Mouse (Mus musculus) C2C12 (cell line): ENCODE results near the gene Gm28043. TPM values are rescaled to one million over a fixed set of nuclear protein-coding genes. Genes with fewer than 3 reads are reported as not detected.

Source experiments
- H3K27me3 ChIP-seq: one replicate; pipeline ENCODE4 v1.6.1; 2011; ENCODE audit not compliant: control insufficient read depth, insufficient read depth, insufficient read length
- H3K36me3 ChIP-seq: one replicate; pipeline ENCODE4 v1.6.1; 2011; ENCODE audit not compliant: control insufficient read depth, insufficient read depth
- H3K4me3 ChIP-seq: one replicate; pipeline ENCODE4 v1.5.1; 2011; ENCODE audit warnings: mild to moderate bottlenecking, control low read depth; ENCODE audit not compliant: poor library complexity, insufficient read depth, severe bottlenecking
- H3K79me2 ChIP-seq: one replicate; pipeline ENCODE4 v1.6.1; 2011; ENCODE audit not compliant: control insufficient read depth, insufficient read depth
- H3K79me3 ChIP-seq: one replicate; pipeline ENCODE4 v1.6.1; 2011; ENCODE audit warnings: low read depth, control low read depth
- H3ac ChIP-seq: one replicate; pipeline ENCODE3; 2011; ENCODE audit warnings: low read depth; ENCODE audit not compliant: control insufficient read depth, insufficient read length
- CEBPB ChIP-seq: IDR thresholded peaks from one replicate; pipeline ENCODE4 v1.6.1; 2011; ENCODE audit warnings: low read depth, mild to moderate bottlenecking, control low read depth, moderate library complexity
- CTCF ChIP-seq: IDR thresholded peaks from one replicate; pipeline ENCODE4 v1.5.1; 2011; ENCODE audit not compliant: control insufficient read depth, insufficient read depth, insufficient read length
- FOSL1 ChIP-seq: IDR thresholded peaks from one replicate; pipeline ENCODE4 v1.8.0; 2011; ENCODE audit warnings: mild to moderate bottlenecking, low read length; ENCODE audit not compliant: poor library complexity, insufficient read depth, severe bottlenecking
- MAX ChIP-seq: IDR thresholded peaks from one replicate; pipeline ENCODE4 v1.6.1; 2011; ENCODE audit warnings: mild to moderate bottlenecking, control low read depth
- MYOD1 ChIP-seq: IDR thresholded peaks from one replicate; pipeline ENCODE4 v1.6.1; 2011; ENCODE audit warnings: low read depth; ENCODE audit not compliant: control insufficient read depth, insufficient read length
- MYOG ChIP-seq: IDR thresholded peaks from one replicate; pipeline ENCODE4 v1.6.1; 2011; ENCODE audit not compliant: control insufficient read depth, insufficient read length; ENCODE audit errors: extremely low read depth
- USF1 ChIP-seq: IDR thresholded peaks from one replicate; pipeline ENCODE4 v1.6.1; 2011; ENCODE audit warnings: low read depth, mild to moderate bottlenecking, control low read depth, moderate library complexity
- polyA plus RNA-seq: library from polyadenylated mRNA; unstranded; fragments of >200 nt; fragmentation: generic; extraction: Trizol; gene quantifications from one replicate; pipeline ENCODE4 v1.2.1, GENCODE M21; 2012; ENCODE audit warnings: missing spikeins

The Gm28043 gene
- polyA plus RNA-seq, 1 experiment: 0.54 TPM

- H3ac ChIP-seq: no peak overlapping the region
- TF ChIP-seq MYOD1 (no peak), MAX (no peak), CTCF (no peak), USF1 (no peak), CEBPB (no peak), FOSL1 (no peak), MYOG (no peak)
- no peak overlapping the region for H3K4me3 ChIP-seq
- no peaks in the 10 kb centered on the region for H3K27me3 ChIP-seq
- H3K79me3 ChIP-seq: peaks cover 2% of the 10 kb centered on the region
- H3K36me3 ChIP-seq: peaks cover 68% of the 10 kb centered on the region
- no peaks in the 10 kb centered on the region for H3K79me2 ChIP-seq
Observed at GRCm38 (mm10) chr17:29629620-29630019, 14.9 kb downstream of the Gm28043 start.

GRCm38 (mm10) chr17:29632312-29632711 is 17.6 kb downstream of the Gm28043 start:
- no peaks in the 10 kb centered on the region for H3K79me3 ChIP-seq
- H3K4me3 ChIP-seq: no peak overlapping the region
- no peak overlapping the region for H3ac ChIP-seq
- H3K27me3 ChIP-seq: no peaks in the 10 kb centered on the region
- TF ChIP-seq MYOD1 (no peak), FOSL1 (no peak), CTCF (no peak), USF1 (no peak), MAX (no peak), CEBPB (no peak), MYOG (no peak)
- H3K36me3 ChIP-seq: peaks cover 70% of the 10 kb centered on the region
- H3K79me2 ChIP-seq: no peaks in the 10 kb centered on the region

GRCm38 (mm10) chr17:29635492-29635891 is 20.8 kb downstream of the Gm28043 start:
- no peaks in the 10 kb centered on the region for H3K79me2 ChIP-seq
- H3K4me3 ChIP-seq: no peak overlapping the region
- no peak overlapping the region for H3ac ChIP-seq
- TF ChIP-seq MYOG (no peak), CTCF (no peak), MAX (no peak), MYOD1 (no peak), CEBPB (no peak), USF1 (no peak)
- H3K36me3 ChIP-seq: peaks cover 72% of the 10 kb centered on the region
- H3K79me3 ChIP-seq: no peaks in the 10 kb centered on the region
- no peaks in the 10 kb centered on the region for H3K27me3 ChIP-seq

GRCm38 (mm10) chr17:29636118-29636517 is 21.4 kb downstream of the Gm28043 start:
- Histone ChIP-seq H3K79me2 (no peaks in the 10 kb centered on the region), H3K36me3 (peaks cover 74% of the 10 kb centered on the region), H3K4me3 (no peak overlapping the region), H3ac (no peak overlapping the region), H3K27me3 (no peaks in the 10 kb centered on the region), H3K79me3 (no peaks in the 10 kb centered on the region)
- TF ChIP-seq CTCF (no peak), FOSL1 (no peak), MAX (no peak), MYOD1 (no peak), USF1 (no peak), CEBPB (no peak), MYOG (no peak)

DNA sequence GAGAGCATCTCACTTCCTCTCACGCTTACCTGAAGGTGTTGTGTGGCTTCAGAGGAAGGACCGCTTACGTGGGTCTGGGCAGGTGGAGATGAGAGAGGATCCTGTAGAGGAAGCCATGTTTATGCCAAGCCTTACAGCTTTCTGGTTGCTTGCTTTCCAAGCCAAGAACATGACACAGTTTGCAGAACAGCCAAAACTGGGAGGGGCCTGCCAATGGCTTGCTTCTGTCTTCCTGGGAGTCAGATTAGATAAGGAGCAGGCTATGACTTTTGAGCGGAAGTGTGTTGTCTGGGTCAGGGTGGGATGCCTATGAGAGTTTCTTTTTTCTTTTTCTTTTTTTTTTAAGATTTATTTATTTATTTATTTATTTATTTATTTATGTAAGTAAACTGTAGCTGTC is 22.7 kb downstream of the Gm28043 start:
- Histone ChIP-seq H3K79me3 (no peaks in the 10 kb centered on the region), H3K4me3 (no peak overlapping the region), H3ac (no peak overlapping the region), H3K36me3 (peaks cover 69% of the 10 kb centered on the region), H3K79me2 (no peaks in the 10 kb centered on the region), H3K27me3 (no peaks in the 10 kb centered on the region)
- TF ChIP-seq CTCF (no peak), FOSL1 (no peak), MYOG (no peak), MYOD1 (no peak), USF1 (no peak), CEBPB (no peak), MAX (no peak)

DNA sequence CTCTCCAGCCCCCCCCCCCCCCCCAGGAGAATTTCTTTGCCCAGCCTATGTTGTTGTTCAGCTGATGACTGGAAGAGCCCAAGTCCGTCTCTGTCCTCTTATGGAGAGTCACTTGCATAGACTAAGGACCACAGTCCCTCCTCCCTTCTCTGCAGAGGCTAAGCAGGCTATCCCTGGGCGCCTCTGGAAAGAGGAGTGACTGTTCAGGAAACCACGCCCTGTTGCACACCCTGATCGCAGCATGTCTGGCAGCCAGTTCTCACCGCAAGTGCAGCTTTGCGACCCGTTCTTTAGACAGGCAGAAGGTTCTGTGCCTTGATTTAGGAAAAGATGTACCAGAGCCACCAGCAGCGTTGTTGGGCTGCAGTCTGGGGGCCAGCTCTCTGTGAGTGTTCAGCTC is 23.2 kb downstream of the Gm28043 start:
- H3K79me2 ChIP-seq: no peaks in the 10 kb centered on the region
- no peaks in the 10 kb centered on the region for H3K27me3 ChIP-seq
- H3K79me3 ChIP-seq: no peaks in the 10 kb centered on the region
- H3K4me3 ChIP-seq: no peak overlapping the region
- H3ac ChIP-seq: no peak overlapping the region
- TF ChIP-seq CTCF (no peak), CEBPB (no peak), USF1 (no peak), MYOG (no peak), MYOD1 (no peak), FOSL1 (no peak), MAX (no peak)
- peaks cover 69% of the 10 kb centered on the region for H3K36me3 ChIP-seq
